Mouse (Mus musculus) embryonic facial prominence, embryonic 11.5 days (tissue): ENCODE results near the gene Acvr1. TPM values are rescaled to one million over a fixed set of nuclear protein-coding genes. Genes with fewer than 3 reads are reported as not detected.

Experiments used
- ATAC-seq: fragments of 200-750 bp; cut with Nextera tagmentation; replicated peaks from 2 replicates; pipeline ENCODE4 v1.8.0; 2017; ENCODE audit warnings: low read depth; ENCODE audit not compliant: insufficient number of reproducible peaks, low FRiP score, low TSS enrichment
- DNase-seq: peaks from one replicate; pipeline ENCODE4 v3.0.0-alpha.2; 2015; ENCODE audit warnings: low spot score
- H3K27ac ChIP-seq: fragments of 300-500 bp; sonication (generic); replicated peaks from 2 replicates; pipeline ENCODE4 v1.5.1; 2014; ENCODE audit warnings: mild to moderate bottlenecking, low read depth, low read length, control low read depth
- H3K27me3 ChIP-seq: fragments of 300-500 bp; sonication (generic); 2 replicates; pipeline ENCODE4 v1.6.1; 2014; ENCODE audit warnings: mild to moderate bottlenecking, low read length, moderate library complexity, mixed read lengths; ENCODE audit not compliant: control insufficient read depth, insufficient read depth
- H3K36me3 ChIP-seq: fragments of 300-500 bp; sonication (generic); replicated peaks from 2 replicates; pipeline ENCODE4 v1.6.1; 2014; ENCODE audit warnings: low read depth, mild to moderate bottlenecking, low read length, moderate library complexity, mixed read lengths; ENCODE audit not compliant: control insufficient read depth, insufficient read depth
- H3K4me1 ChIP-seq: fragments of 300-500 bp; sonication (generic); 2 replicates; pipeline ENCODE4 v1.6.1; 2014; ENCODE audit warnings: low read length, mixed read lengths; ENCODE audit not compliant: control insufficient read depth, insufficient read depth
- H3K4me2 ChIP-seq: fragments of 300-500 bp; sonication (generic); 2 replicates; pipeline ENCODE4 v1.6.1; 2014; ENCODE audit warnings: low read depth, mild to moderate bottlenecking, control low read depth, low read length, moderate library complexity
- H3K4me3 ChIP-seq: fragments of 300-500 bp; sonication (generic); 2 replicates; pipeline ENCODE4 v1.5.1; 2014; ENCODE audit warnings: low read depth, low read length, control low read depth
- H3K9ac ChIP-seq: fragments of 300-500 bp; sonication (generic); replicated peaks from 2 replicates; pipeline ENCODE4 v1.6.1; 2014; ENCODE audit warnings: mild to moderate bottlenecking, control low read depth, low read length
- H3K9me3 ChIP-seq: fragments of 300-500 bp; sonication (generic); replicated peaks from 2 replicates; pipeline ENCODE4 v1.6.1; 2016; ENCODE audit warnings: mild to moderate bottlenecking, low read length, inconsistent platforms, mixed read lengths; ENCODE audit not compliant: control insufficient read depth
- WGBS: fragments of 180-500 bp; shearing (Covaris S2); extraction: QIAGEN DNeasy Blood & Tissue Kit; methylation state at CpG from one replicate; pipeline ENCODE4 v1.1.7; 2014; 5-methylcytosine and 5-hydroxymethylcytosine counted together
- polyA plus RNA-seq: library from polyadenylated mRNA; unstranded; fragments of >200 nt; fragmentation: Nextera tagmentation; extraction: Ambion mirVana; gene quantifications from 2 replicates; pipeline ENCODE4 v1.2.1, GENCODE M21; 2014

The Acvr1 gene
- polyA plus RNA-seq, 1 experiment from 2014 or later: 6.1 TPM

GRCm38 (mm10) chr2:58516000-58516399 is 51.0 kb downstream of the Acvr1 start:
- Histone ChIP-seq H3K36me3 (no peaks in the 10 kb centered on the region), H3K9ac (no peak overlapping the region), H3K27me3 (no peaks in the 10 kb centered on the region), H3K4me1 (no peaks in the 10 kb centered on the region), H3K4me2 (no peak overlapping the region), H3K4me3 (no peak overlapping the region), H3K27ac (no peak overlapping the region), H3K9me3 (no peaks in the 10 kb centered on the region)
- WGBS: 36% methylated on average over 15 of the region's 15 CpGs
- DNase-seq (no peak), ATAC-seq (no peak)

GRCm38 (mm10) chr2:58514489-58514888 is 52.5 kb downstream of the Acvr1 start:
- 95% methylated on average over 11 of the region's 11 CpGs for WGBS
- ATAC-seq (no peak), DNase-seq (no peak)
- Histone ChIP-seq H3K4me1 (no peaks in the 10 kb centered on the region), H3K4me2 (no peak overlapping the region), H3K27me3 (no peaks in the 10 kb centered on the region), H3K9me3 (no peaks in the 10 kb centered on the region), H3K27ac (no peak overlapping the region), H3K4me3 (no peak overlapping the region), H3K9ac (no peak overlapping the region), H3K36me3 (no peaks in the 10 kb centered on the region)

GRCm38 (mm10) chr2:58513212-58513611 is 53.7 kb downstream of the Acvr1 start:
- H3K9ac ChIP-seq: no peak overlapping the region
- no peak overlapping the region for H3K4me3 ChIP-seq
- no peak overlapping the region for H3K4me2 ChIP-seq
- WGBS: 74% methylated on average over 3 of the region's 3 CpGs
- DNase-seq (no peak), ATAC-seq (no peak)
- H3K4me1 ChIP-seq: no peaks in the 10 kb centered on the region
- no peaks in the 10 kb centered on the region for H3K36me3 ChIP-seq
- no peak overlapping the region for H3K27ac ChIP-seq
- no peaks in the 10 kb centered on the region for H3K27me3 ChIP-seq
- no peaks in the 10 kb centered on the region for H3K9me3 ChIP-seq

DNA sequence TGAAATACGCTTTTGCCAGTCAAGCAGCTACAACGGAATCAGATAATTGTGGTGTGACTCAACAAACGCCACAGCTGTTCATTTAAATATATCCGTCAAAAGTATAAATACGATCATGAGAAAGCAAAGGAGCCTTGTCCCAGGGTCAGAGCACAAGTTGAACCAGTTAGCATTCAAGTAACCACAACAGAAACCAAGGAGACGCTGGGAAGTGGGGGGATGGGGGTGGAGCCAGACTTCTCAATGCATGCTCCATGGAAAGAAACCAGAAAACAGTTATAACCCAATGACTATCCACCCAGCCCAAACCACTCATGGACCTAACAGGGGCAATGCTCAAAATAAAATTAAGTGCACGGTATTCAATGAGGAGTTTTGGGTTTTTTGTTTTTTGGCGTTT is 56.8 kb downstream of the Acvr1 start:
- Histone ChIP-seq H3K4me2 (no peak overlapping the region), H3K9ac (no peak overlapping the region), H3K4me3 (no peak overlapping the region), H3K27me3 (no peaks in the 10 kb centered on the region), H3K4me1 (no peaks in the 10 kb centered on the region), H3K9me3 (no peaks in the 10 kb centered on the region), H3K36me3 (no peaks in the 10 kb centered on the region), H3K27ac (no peak overlapping the region)
- WGBS: 79% methylated on average over 8 of the region's 8 CpGs
- no peak for ATAC-seq
- no peak for DNase-seq

- Histone ChIP-seq H3K4me1 (no peaks in the 10 kb centered on the region), H3K27ac (no peak overlapping the region), H3K9ac (no peak overlapping the region), H3K4me3 (no peak overlapping the region), H3K27me3 (no peaks in the 10 kb centered on the region), H3K4me2 (no peak overlapping the region), H3K9me3 (no peaks in the 10 kb centered on the region), H3K36me3 (no peaks in the 10 kb centered on the region)
- 84% methylated on average over 9 of the region's 9 CpGs for WGBS
- no peak for ATAC-seq
- no peak for DNase-seq
Observed at GRCm38 (mm10) chr2:58505306-58506090, 61.5 kb downstream of the Acvr1 start.

DNA sequence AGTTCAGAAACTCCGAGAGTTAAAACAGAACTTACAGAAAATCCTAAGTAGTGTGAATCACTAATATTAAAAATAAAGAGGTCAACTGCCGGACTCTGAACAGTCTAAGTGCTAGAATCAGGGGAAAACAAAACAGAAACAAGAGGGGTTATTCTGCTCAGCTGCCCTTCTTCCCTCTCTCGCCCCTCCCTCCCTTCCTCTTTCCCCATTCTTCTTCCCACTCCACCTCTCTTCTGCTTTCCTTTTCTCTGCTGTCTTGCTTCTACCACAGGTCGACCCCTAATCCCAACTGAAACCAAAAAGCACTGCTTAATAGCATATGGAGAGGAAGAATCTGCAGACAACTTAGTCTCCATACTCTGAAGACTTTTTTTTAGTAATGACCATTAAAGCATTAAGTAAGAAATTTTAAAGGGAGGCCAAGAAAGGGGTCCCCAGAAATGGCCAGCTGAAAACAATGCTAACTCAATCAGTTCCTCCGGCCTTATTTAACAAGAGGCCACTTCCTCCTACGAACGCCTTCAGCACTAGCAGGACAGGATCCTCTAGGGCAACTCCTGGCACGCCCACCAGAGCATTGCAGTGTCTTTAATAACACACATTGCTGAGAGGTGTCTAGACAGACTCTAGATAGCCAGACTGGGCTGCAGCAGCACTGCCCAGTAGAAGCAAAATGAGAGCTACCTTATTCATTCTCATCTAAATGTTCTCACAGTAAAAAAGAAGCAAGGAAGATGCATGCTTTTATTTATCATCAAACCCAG is 70.1 kb downstream of the Acvr1 start:
- no peaks in the 10 kb centered on the region for H3K27me3 ChIP-seq
- H3K36me3 ChIP-seq: no peaks in the 10 kb centered on the region
- H3K9me3 ChIP-seq: no peaks in the 10 kb centered on the region
- no peak overlapping the region for H3K9ac ChIP-seq
- no peak overlapping the region for H3K4me3 ChIP-seq
- 63% methylated on average over 8 of the region's 8 CpGs for WGBS
- ATAC-seq (no peak), DNase-seq (no peak)
- H3K4me1 ChIP-seq: no peaks in the 10 kb centered on the region
- H3K27ac ChIP-seq: no peak overlapping the region
- H3K4me2 ChIP-seq: no peak overlapping the region

GRCm38 (mm10) chr2:58495271-58495670 is 71.7 kb downstream of the Acvr1 start:
- no peaks in the 10 kb centered on the region for H3K9me3 ChIP-seq
- H3K9ac ChIP-seq: no peak overlapping the region
- 89% methylated on average over 3 of the region's 3 CpGs for WGBS
- H3K36me3 ChIP-seq: no peaks in the 10 kb centered on the region
- H3K27ac ChIP-seq: no peak overlapping the region
- no peaks in the 10 kb centered on the region for H3K27me3 ChIP-seq
- H3K4me3 ChIP-seq: no peak overlapping the region
- no peak for DNase-seq
- no peak overlapping the region for H3K4me2 ChIP-seq
- H3K4me1 ChIP-seq: no peaks in the 10 kb centered on the region
- no peak for ATAC-seq
